Mouse (Mus musculus) embryo, embryonic 10.5 days (tissue): ENCODE results near the gene Zfp512b.

ENCODE experiments used
- DNase-seq: peaks from one replicate; pipeline ENCODE4 v3.0.0-alpha.2; 2015; ENCODE audit warnings: low spot score

Gene Zfp512b

GRCm38 (mm10) chr2:181572921-181573920 lies 19.4 kb downstream of the Zfp512b start:
- no peak for DNase-seq

GRCm38 (mm10) chr2:181571941-181572670 lies 20.5 kb downstream of the Zfp512b start:
- no peak for DNase-seq

- no peak for DNase-seq
Observed at GRCm38 (mm10) chr2:181570921-181571595, 21.5 kb downstream of the Zfp512b start.

- no peak for DNase-seq
Observed at GRCm38 (mm10) chr2:181570375-181570774, 22.2 kb downstream of the Zfp512b start.

- DNase-seq = no peak
Observed at GRCm38 (mm10) chr2:181569856-181570255, 22.7 kb downstream of the Zfp512b start.

GRCm38 (mm10) chr2:181568272-181569008 lies 24.2 kb downstream of the Zfp512b start:
- DNase-seq = peak; percentile 72

GRCm38 (mm10) chr2:181567338-181567737 lies 25.3 kb downstream of the Zfp512b start:
- DNase-seq = no peak

- no peak for DNase-seq
Observed at GRCm38 (mm10) chr2:181553772-181554171, 38.8 kb downstream of the Zfp512b start.

GRCm38 (mm10) chr2:181550233-181550632 lies 42.4 kb downstream of the Zfp512b start:
- DNase-seq = no peak

- DNase-seq = no peak
Observed at GRCm38 (mm10) chr2:181548682-181549081, 43.9 kb downstream of the Zfp512b start.

GRCm38 (mm10) chr2:181548227-181548626 lies 44.4 kb downstream of the Zfp512b start:
- no peak for DNase-seq

- no peak for DNase-seq
Observed at GRCm38 (mm10) chr2:181546142-181546541, 46.5 kb downstream of the Zfp512b start.

GRCm38 (mm10) chr2:181541761-181542380 lies 50.7 kb downstream of the Zfp512b start:
- DNase-seq = no peak

GRCm38 (mm10) chr2:181537444-181538047 lies 55.1 kb downstream of the Zfp512b start:
- DNase-seq = peak; percentile 17

- no peak for DNase-seq
Observed at GRCm38 (mm10) chr2:181536410-181536809, 56.2 kb downstream of the Zfp512b start.

- no peak for DNase-seq
Observed at GRCm38 (mm10) chr2:181532589-181532988, 60.0 kb downstream of the Zfp512b start.
